Mouse (Mus musculus) neural tube, embryonic 11.5 days (tissue): Measurements from ENCODE around the gene Sltm. TPM values are rescaled to one million over a fixed set of nuclear protein-coding genes. Genes with fewer than 3 reads are reported as not detected.

Experiments
- ATAC-seq: fragments of 200-750 bp; cut with Nextera tagmentation; 2 replicates; pipeline ENCODE4 v1.8.0; 2017; ENCODE audit warnings: moderate number of reproducible peaks, mild to moderate bottlenecking, moderate TSS enrichment, moderate library complexity; ENCODE audit not compliant: insufficient read depth, low FRiP score, low TSS enrichment
- DNase-seq: peaks from one replicate; pipeline ENCODE4 v3.0.0-alpha.2; 2015; ENCODE audit warnings: low spot score
- H3K27ac ChIP-seq: fragments of 300-500 bp; sonication (generic); 2 replicates; pipeline ENCODE4 v1.5.1; 2014; ENCODE audit warnings: low read depth, mild to moderate bottlenecking, low read length
- H3K27me3 ChIP-seq: fragments of 300-500 bp; sonication (generic); 2 replicates; pipeline ENCODE4 v1.6.1; 2014; ENCODE audit warnings: mild to moderate bottlenecking, low read length, mixed read lengths; ENCODE audit not compliant: control insufficient read depth, insufficient read depth
- H3K36me3 ChIP-seq: fragments of 300-500 bp; sonication (generic); 2 replicates; pipeline ENCODE4 v1.6.1; 2014; ENCODE audit warnings: mild to moderate bottlenecking, low read length, moderate library complexity, mixed read lengths; ENCODE audit not compliant: control insufficient read depth, insufficient read depth
- H3K4me1 ChIP-seq: fragments of 300-500 bp; sonication (generic); 2 replicates; pipeline ENCODE4 v1.6.1; 2014; ENCODE audit warnings: low read length, mixed read lengths; ENCODE audit not compliant: control insufficient read depth, insufficient read depth
- H3K4me2 ChIP-seq: fragments of 300-500 bp; sonication (generic); 2 replicates; pipeline ENCODE4 v1.6.1; 2014; ENCODE audit warnings: low read depth, mild to moderate bottlenecking, moderate library complexity
- H3K4me3 ChIP-seq: fragments of 300-500 bp; sonication (generic); 2 replicates; pipeline ENCODE4 v1.5.1; 2014; ENCODE audit warnings: low read depth, low read length
- H3K9ac ChIP-seq: fragments of 300-500 bp; sonication (generic); 2 replicates; pipeline ENCODE4 v1.6.1; 2014; ENCODE audit warnings: mild to moderate bottlenecking, low read length
- H3K9me3 ChIP-seq: fragments of 300-500 bp; sonication (generic); 2 replicates; pipeline ENCODE4 v1.6.1; 2016; ENCODE audit warnings: low read length; ENCODE audit not compliant: control insufficient read depth
- WGBS: fragments of 180-500 bp; shearing (Covaris S2); extraction: QIAGEN DNeasy Blood & Tissue Kit; methylation state at CpG from one replicate; pipeline ENCODE4 v1.1.7; 2014; 5-methylcytosine and 5-hydroxymethylcytosine counted together
- polyA plus RNA-seq: library from polyadenylated mRNA; unstranded; fragments of >200 nt; fragmentation: Nextera tagmentation; extraction: Ambion mirVana; gene quantifications from 2 replicates; pipeline ENCODE4 v1.2.1, GENCODE M21; 2014

The Sltm gene
- polyA plus RNA-seq, 1 experiment from 2014 or later = 63.3 TPM

GRCm38 (mm10) chr9:70509906-70510525 lies 32.5 kb upstream of the Sltm start:
- Histone ChIP-seq H3K27ac (no peak overlapping the region), H3K4me3 (no peak overlapping the region), H3K27me3 (no peaks in the 10 kb centered on the region), H3K9me3 (no peaks in the 10 kb centered on the region), H3K9ac (no peak overlapping the region), H3K36me3 (no peaks in the 10 kb centered on the region), H3K4me2 (no peak overlapping the region), H3K4me1 (no peaks in the 10 kb centered on the region)
- WGBS = 83% methylated on average over 4 of the region's 4 CpGs
- DNase-seq (no peak), ATAC-seq (no peak)

- Histone ChIP-seq H3K27me3 (no peaks in the 10 kb centered on the region), H3K4me1 (no peaks in the 10 kb centered on the region), H3K4me3 (no peak overlapping the region), H3K36me3 (no peaks in the 10 kb centered on the region), H3K9me3 (no peaks in the 10 kb centered on the region), H3K9ac (no peak overlapping the region), H3K4me2 (no peak overlapping the region), H3K27ac (no peak overlapping the region)
- DNase-seq = no peak
- ATAC-seq = no peak
- WGBS = 62% methylated on average over 10 of the region's 10 CpGs
Observed at GRCm38 (mm10) chr9:70510998-70511583, 31.5 kb upstream of the Sltm start.

DNA sequence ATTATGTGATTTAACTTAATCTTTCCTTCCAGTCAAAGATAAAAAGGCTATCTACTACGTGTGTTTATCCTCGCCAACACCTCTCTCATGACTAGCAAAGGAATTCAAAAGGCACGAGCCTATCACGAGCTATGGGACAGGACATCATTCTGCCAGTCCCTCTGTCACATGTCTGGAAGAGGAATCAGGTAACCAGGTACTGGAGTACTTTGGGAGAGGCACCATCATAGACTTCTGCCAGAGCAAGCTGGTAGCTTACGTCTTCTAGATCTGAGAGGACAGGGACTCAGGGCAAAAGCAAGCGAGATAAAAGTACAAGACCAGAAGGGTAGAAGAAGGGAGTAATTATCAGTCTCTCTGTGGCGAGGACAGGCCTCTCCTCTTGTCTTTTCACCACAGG lies 30.9 kb upstream of the Sltm start:
- DNase-seq = no peak
- H3K36me3 ChIP-seq = no peaks in the 10 kb centered on the region
- H3K9ac ChIP-seq = no peak overlapping the region
- H3K4me2 ChIP-seq = no peak overlapping the region
- no peaks in the 10 kb centered on the region for H3K27me3 ChIP-seq
- no peak overlapping the region for H3K4me3 ChIP-seq
- no peak for ATAC-seq
- H3K9me3 ChIP-seq = no peaks in the 10 kb centered on the region
- no peaks in the 10 kb centered on the region for H3K4me1 ChIP-seq
- 82% methylated on average over 7 of the region's 7 CpGs for WGBS
- H3K27ac ChIP-seq = no peak overlapping the region

DNA sequence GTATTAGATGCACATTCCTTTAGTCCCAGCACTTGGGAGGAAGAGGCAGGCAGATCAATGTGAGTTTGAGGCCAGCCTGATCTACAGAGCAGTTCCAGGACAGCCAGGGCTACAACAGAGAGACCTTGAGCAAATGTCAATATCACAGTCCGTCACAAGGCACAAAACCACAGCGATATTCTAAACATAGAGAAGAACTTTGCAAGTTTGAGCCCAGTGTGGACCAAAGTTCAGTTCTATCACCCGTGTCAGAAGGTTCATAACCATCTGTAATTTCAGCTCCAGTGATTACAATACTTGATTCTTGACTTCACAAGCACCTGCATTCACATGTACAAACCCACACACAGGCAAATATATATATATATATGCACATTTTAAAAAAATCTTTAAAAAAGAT lies 21.9 kb upstream of the Sltm start:
- H3K9me3 ChIP-seq = no peaks in the 10 kb centered on the region
- H3K4me1 ChIP-seq = no peaks in the 10 kb centered on the region
- 88% methylated on average over 3 of the region's 3 CpGs for WGBS
- H3K36me3 ChIP-seq = no peaks in the 10 kb centered on the region
- no peak for ATAC-seq
- H3K4me3 ChIP-seq = no peak overlapping the region
- H3K27ac ChIP-seq = no peak overlapping the region
- H3K9ac ChIP-seq = no peak overlapping the region
- H3K27me3 ChIP-seq = no peaks in the 10 kb centered on the region
- H3K4me2 ChIP-seq = no peak overlapping the region
- DNase-seq = no peak

DNA sequence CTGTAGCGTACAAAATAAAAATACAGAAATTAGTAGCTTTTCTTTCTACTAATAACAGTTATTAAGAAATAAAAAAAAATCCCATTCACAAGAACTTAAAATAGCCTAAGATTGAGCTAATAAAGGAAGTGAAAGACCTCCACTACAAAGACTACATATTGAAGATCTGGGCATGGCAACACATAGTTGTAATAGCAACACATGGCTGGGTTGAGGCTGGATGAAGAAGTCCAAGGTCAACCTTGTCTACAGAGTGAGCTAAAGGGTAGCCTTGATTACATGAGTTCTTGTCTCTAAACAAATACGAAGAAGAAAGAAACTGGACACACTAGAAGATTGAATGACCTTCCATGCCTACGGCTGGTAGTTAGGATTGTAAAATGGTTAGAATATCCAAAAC lies 18.7 kb upstream of the Sltm start:
- ATAC-seq (no peak), DNase-seq (no peak)
- Histone ChIP-seq H3K4me1 (no peaks in the 10 kb centered on the region), H3K4me3 (no peak overlapping the region), H3K27me3 (no peaks in the 10 kb centered on the region), H3K9ac (no peak overlapping the region), H3K4me2 (no peak overlapping the region), H3K27ac (no peak overlapping the region), H3K9me3 (no peaks in the 10 kb centered on the region), H3K36me3 (no peaks in the 10 kb centered on the region)
- 86% methylated on average over 3 of the region's 3 CpGs for WGBS

- no peaks in the 10 kb centered on the region for H3K4me1 ChIP-seq
- H3K9ac ChIP-seq = no peak overlapping the region
- ATAC-seq = no peak
- H3K4me3 ChIP-seq = no peak overlapping the region
- H3K36me3 ChIP-seq = no peaks in the 10 kb centered on the region
- 88% methylated on average over 7 of the region's 7 CpGs for WGBS
- DNase-seq = no peak
- no peaks in the 10 kb centered on the region for H3K9me3 ChIP-seq
- no peak overlapping the region for H3K27ac ChIP-seq
- no peaks in the 10 kb centered on the region for H3K27me3 ChIP-seq
- H3K4me2 ChIP-seq = no peak overlapping the region
Observed at GRCm38 (mm10) chr9:70524366-70524765, 18.2 kb upstream of the Sltm start.

GRCm38 (mm10) chr9:70533328-70533727 lies 9.2 kb upstream of the Sltm start:
- DNase-seq (no peak), ATAC-seq (no peak)
- no peaks in the 10 kb centered on the region for H3K4me1 ChIP-seq
- H3K9ac ChIP-seq = no peak overlapping the region
- H3K4me2 ChIP-seq = no peak overlapping the region
- no peaks in the 10 kb centered on the region for H3K27me3 ChIP-seq
- no peak overlapping the region for H3K27ac ChIP-seq
- 86% methylated on average over 3 of the region's 3 CpGs for WGBS
- H3K4me3 ChIP-seq = no peak overlapping the region
- no peaks in the 10 kb centered on the region for H3K36me3 ChIP-seq
- H3K9me3 ChIP-seq = no peaks in the 10 kb centered on the region

DNA sequence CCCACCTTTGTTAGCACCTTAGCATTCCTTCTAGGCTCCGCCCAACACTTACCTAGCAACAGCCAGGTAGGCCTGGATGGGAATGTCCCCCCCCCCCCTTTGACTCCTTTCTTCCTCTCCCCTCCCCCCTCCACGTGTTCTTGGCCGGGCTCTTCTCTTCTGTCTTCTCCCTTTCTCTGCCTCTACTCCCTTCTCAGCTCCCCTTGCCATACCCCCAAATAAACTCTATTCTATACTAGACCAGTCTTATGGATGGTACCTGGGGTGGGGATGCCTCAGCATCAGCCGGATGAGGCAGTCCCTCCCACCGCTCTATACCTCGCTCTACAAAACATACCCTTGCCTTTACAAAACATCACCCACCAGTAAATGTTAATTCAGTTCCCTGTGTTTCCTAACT lies 970 bp upstream of the Sltm start:
- peaks cover 4% of the 10 kb centered on the region for H3K4me1 ChIP-seq
- no peaks in the 10 kb centered on the region for H3K36me3 ChIP-seq
- H3K9me3 ChIP-seq = no peaks in the 10 kb centered on the region
- 18% methylated on average over 6 of the region's 6 CpGs for WGBS
- no peak overlapping the region for H3K9ac ChIP-seq
- no peak for ATAC-seq
- no peak for DNase-seq
- H3K4me3 ChIP-seq = peak overlapping the region; percentile 84
- H3K27me3 ChIP-seq = no peaks in the 10 kb centered on the region
- H3K27ac ChIP-seq = no peak overlapping the region
- peak overlapping the region; percentile 87 for H3K4me2 ChIP-seq
